7 mouse cellular contexts compared by ENCODE assay signal in the genomic region with DNA sequence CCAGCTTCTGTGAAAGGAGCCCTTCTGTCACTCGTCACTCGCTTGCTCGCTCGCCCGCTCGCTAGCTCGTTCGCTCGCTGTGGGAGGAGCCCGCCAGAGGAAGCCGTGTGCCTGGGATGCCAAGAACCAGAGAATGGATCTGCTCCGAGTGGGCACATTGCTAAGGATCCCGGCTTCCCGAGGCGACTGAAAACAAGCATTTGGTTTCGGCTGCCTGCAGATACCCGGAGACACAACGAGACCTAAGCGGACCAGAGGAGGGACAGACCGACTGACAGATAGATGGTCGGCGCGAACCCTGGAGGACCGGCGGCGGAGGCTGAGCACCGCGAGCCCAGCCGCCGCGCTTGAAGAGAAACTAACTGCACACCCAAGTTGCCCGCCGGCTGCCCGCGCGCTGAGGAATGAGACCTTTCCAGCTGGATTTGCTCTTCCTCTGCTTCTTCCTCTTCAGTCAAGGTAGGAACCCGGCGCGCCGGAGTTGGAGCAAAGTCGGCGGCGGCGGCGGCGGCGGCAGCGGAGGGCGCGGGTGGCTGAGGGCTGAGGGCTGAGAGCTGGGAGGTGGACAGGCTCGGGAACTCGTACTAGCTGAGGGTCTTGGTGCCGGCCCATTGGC. TPM values are rescaled to one million over a fixed set of nuclear protein-coding genes. Genes with fewer than 3 reads are reported as not detected.
DNase-seq lines count a peak whose midpoint lies in the region; ATAC-seq and TF ChIP-seq lines count a peak whose summit lies in the region.

No protein-coding gene starts in this region.

- intact Hi-C loops in heart, adult 2 months (cut with DNase I), result loop anchor here (10.0 kb wide), 1 partner anchor 434 kb away; no protein-coding TSS in a partner anchor

- H3K9ac ChIP-seq in embryonic facial prominence, embryonic 12.5 days, result peak overlapping the region; percentile 49
- peak overlapping the region; percentile 43; the same call in 1 of the 2 replicates for H3K9ac ChIP-seq in heart, adult 2 months (ENCODE audit: low read depth, low read length)
- peak overlapping the region; percentile 66 for H3K9ac ChIP-seq in midbrain, embryonic 13.5 days (replicated peaks)
- peak overlapping the region; percentile 43 for H3K9ac ChIP-seq in stomach, postnatal 0 days (ENCODE audit: low read length)

- H3K9me3 ChIP-seq in embryonic facial prominence, embryonic 12.5 days, result no peaks in the 10 kb centered on the region
- no peaks in the 10 kb centered on the region for H3K9me3 ChIP-seq in limb, embryonic 10.5 days (replicated peaks)
- H3K9me3 ChIP-seq in midbrain, embryonic 13.5 days, result no peaks in the 10 kb centered on the region
- H3K9me3 ChIP-seq in stomach, postnatal 0 days (ENCODE audit: control insufficient read depth, low read length), result no peaks in the 10 kb centered on the region

- 0 out of 2 replicates have a peak overlapping the region, but pooled peaks have one; percentile 6 for H3K27ac ChIP-seq in embryonic facial prominence, embryonic 12.5 days
- H3K27ac ChIP-seq in heart, adult 2 months, result no peak overlapping the region
- peak overlapping the region; percentile 50 for H3K27ac ChIP-seq in limb, embryonic 10.5 days
- peak overlapping the region; percentile 54 for H3K27ac ChIP-seq in midbrain, embryonic 13.5 days
- H3K27ac ChIP-seq in stomach, postnatal 0 days (replicated peaks), result no peak overlapping the region

- H3K36me3 ChIP-seq in embryonic facial prominence, embryonic 12.5 days, result no peaks in the 10 kb centered on the region
- no peaks in the 10 kb centered on the region for H3K36me3 ChIP-seq in heart, adult 2 months (ENCODE audit: control insufficient read depth, insufficient read depth, low read length)
- no peaks in the 10 kb centered on the region for H3K36me3 ChIP-seq in limb, embryonic 10.5 days
- no peaks in the 10 kb centered on the region for H3K36me3 ChIP-seq in midbrain, embryonic 13.5 days
- H3K36me3 ChIP-seq in stomach, postnatal 0 days (ENCODE audit: control insufficient read depth, insufficient read depth, low read length), result no peaks in the 10 kb centered on the region

- DNase-seq in brain, adult 2 months (ENCODE audit: low read depth, low spot score), result peak; percentile 95
- peak; percentile 35 to 56 for DNase-seq in heart, adult 2 months
- peak; percentile 49 for DNase-seq in kidney, adult 18-20 months
- DNase-seq in limb, embryonic 10.5 days (ENCODE audit: low spot score), result peak; percentile 74
- DNase-seq in stomach, postnatal 0 days (ENCODE audit: low spot score), result peak; percentile 59

- H3K4me1 ChIP-seq in embryonic facial prominence, embryonic 12.5 days, result no peaks in the 10 kb centered on the region
- peaks cover 2% of the 10 kb centered on the region for H3K4me1 ChIP-seq in heart, adult 2 months (ENCODE audit: control insufficient read depth, insufficient read depth, low read length)
- H3K4me1 ChIP-seq in limb, embryonic 10.5 days, result peaks cover 30% of the 10 kb centered on the region
- H3K4me1 ChIP-seq in midbrain, embryonic 13.5 days (replicated peaks), result peaks cover 70% of the 10 kb centered on the region
- 0 out of 2 replicates have a peak, but pooled peaks cover 2% of the 10 kb centered on the region for H3K4me1 ChIP-seq in stomach, postnatal 0 days (replicated peaks; ENCODE audit: control insufficient read depth, insufficient read depth)

- H3K4me3 ChIP-seq in embryonic facial prominence, embryonic 12.5 days, result peak overlapping the region; percentile 56
- peak overlapping the region; percentile 61 for H3K4me3 ChIP-seq in heart, adult 2 months
- H3K4me3 ChIP-seq in limb, embryonic 10.5 days, result peak overlapping the region; percentile 59
- H3K4me3 ChIP-seq in midbrain, embryonic 13.5 days (replicated peaks), result peak overlapping the region; percentile 63
- peak overlapping the region; percentile 62 for H3K4me3 ChIP-seq in stomach, postnatal 0 days (ENCODE audit: low read depth, low read length)

- peak overlapping the region; percentile 76 for H3K4me2 ChIP-seq in embryonic facial prominence, embryonic 12.5 days (replicated peaks)
- peak overlapping the region; percentile 74 for H3K4me2 ChIP-seq in midbrain, embryonic 13.5 days (replicated peaks)
- H3K4me2 ChIP-seq in stomach, postnatal 0 days (replicated peaks; ENCODE audit: low read depth), result peak overlapping the region; percentile 91

- 0% methylated on average over 51 of the region's 53 CpGs for WGBS in embryonic facial prominence, embryonic 12.5 days
- WGBS in heart, adult 2 months, result under 1% methylated on average over 53 of the region's 53 CpGs
- WGBS in limb, embryonic 10.5 days, result under 1% methylated on average over 52 of the region's 53 CpGs
- WGBS in midbrain, embryonic 13.5 days, result under 1% methylated on average over 42 of the region's 53 CpGs
- under 1% methylated on average over 37 of the region's 53 CpGs for WGBS in stomach, postnatal 0 days

- no peak for ATAC-seq in embryonic facial prominence, embryonic 12.5 days (ENCODE audit: insufficient number of reproducible peaks, insufficient read depth, low FRiP score, low TSS enrichment)
- ATAC-seq in midbrain, embryonic 13.5 days, result peak; percentile 80
- 0 out of 2 replicates have a peak, but pooled peaks have one; percentile 25 for ATAC-seq in stomach, postnatal 0 days (ENCODE audit: low FRiP score, low TSS enrichment)

- no peak for TF ChIP-seq EP300 in heart, adult 2 months (IDR thresholded peaks at IDR 0.05; ENCODE audit: insufficient read depth, low read depth, low read length)
- TF ChIP-seq EP300 in stomach, postnatal 0 days (optimal IDR thresholded peaks at IDR 0.05), result no peak

- no peak for TF ChIP-seq POLR2A in heart, adult 2 months (IDR thresholded peaks at IDR 0.05; ENCODE audit: insufficient read depth, low read depth, low read length)

- no peaks in the 10 kb centered on the region for H3K79me2 ChIP-seq in heart, adult 2 months (replicated peaks; ENCODE audit: control insufficient read depth, insufficient read depth, low read length)

- peaks cover 52% of the 10 kb centered on the region for H3K27me3 ChIP-seq in embryonic facial prominence, embryonic 12.5 days
- H3K27me3 ChIP-seq in heart, adult 2 months (ENCODE audit: control insufficient read depth, insufficient read depth, low read length), result peaks cover 13% of the 10 kb centered on the region
- H3K27me3 ChIP-seq in limb, embryonic 10.5 days (ENCODE audit: low read depth, poor library complexity, severe bottlenecking), result peaks cover 98% of the 10 kb centered on the region
- peaks cover 50% of the 10 kb centered on the region for H3K27me3 ChIP-seq in midbrain, embryonic 13.5 days
- H3K27me3 ChIP-seq in stomach, postnatal 0 days (ENCODE audit: control insufficient read depth, insufficient read depth, low read length), result 0 out of 2 replicates have a peak, but pooled peaks cover 5% of the 10 kb centered on the region

- TF ChIP-seq CTCF in heart, adult 2 months (IDR thresholded peaks at IDR 0.05), result no peak
- TF ChIP-seq CTCF in stomach, postnatal 0 days (IDR thresholded peaks at IDR 0.05; ENCODE audit: low read depth), result no peak

RNA-seq across cellular contexts. Expression of gene Kirrel3, which starts 3.1 kb away (rescaled TPM):
- polyA plus RNA-seq in embryonic facial prominence, embryonic 12.5 days (2016; fragmentation: Nextera tagmentation; extraction: Ambion mirVana), result 7.9 and 8.1 TPM in 2 replicates
- total RNA-seq in heart, adult 2 months (2021), result under 1 TPM; 0.18 to 0.57 TPM
- polyA plus RNA-seq in heart, adult 2 months (2012; rRNA removed), result 0.35 and 0.59 TPM in 2 replicates
- polyA plus RNA-seq in limb, embryonic 10.5 days (2016; fragmentation: Nextera tagmentation; extraction: Ambion mirVana), result 1.1 and 2.2 TPM in 2 replicates
- 24.0 and 30.0 TPM in 2 replicates for polyA plus RNA-seq in midbrain, embryonic 13.5 days (2015; fragmentation: Nextera tagmentation; extraction: Ambion mirVana)
- polyA plus RNA-seq in stomach, postnatal 0 days (2015; fragmentation: Nextera tagmentation; extraction: Ambion mirVana), result 1.3 and 1.4 TPM in 2 replicates

Comparison
In these comparisons a context has a peak if more than half of its experiments do, and no peak if none do; other contexts are left out.
1. H3K27ac ChIP-seq: peak in embryonic facial prominence, embryonic 12.5 days (single experiment), limb, embryonic 10.5 days (single experiment) and midbrain, embryonic 13.5 days (single experiment); none in heart, adult 2 months (single experiment) and stomach, postnatal 0 days (single experiment).
2. Peak in every context shown above with its lines, with median percentiles within 50 percentile points of each other: DNase-seq, H3K4me2 ChIP-seq, H3K4me3 ChIP-seq and H3K9ac ChIP-seq.